Mouse (Mus musculus): ENCODE measurements at regions not wholly inside any gene's neighbourhood (a gene's known extent, or its start where the extent isn't known, plus 50 kb on each side); places are given as distances from the start of the nearest gene placed in this dataset.

- H3K4me3 ChIP-seq (ENCODE audit: insufficient read depth, low read depth, low read length): no peak overlapping the region
- TF ChIP-seq CTCF (IDR thresholded peaks at IDR 0.05; ENCODE audit: insufficient read depth, low read depth, low read length) (no peak), POLR2A (IDR thresholded peaks at IDR 0.05; ENCODE audit: insufficient read depth, low read depth, low read length) (no peak)
- 82% methylated on average over 7 of the region's 7 CpGs for WGBS
- no peaks in the 10 kb centered on the region for H3K4me1 ChIP-seq (ENCODE audit: control insufficient read depth, insufficient read depth, low read length)
- no peak overlapping the region for H3K27ac ChIP-seq (ENCODE audit: insufficient read depth, low read depth, low read length)
These were observed 193.2 kb downstream of the Actr3 start for GRCm38 (mm10) chr1:125242345-125242744.

- TF ChIP-seq CTCF (IDR thresholded peaks at IDR 0.05; ENCODE audit: insufficient read depth, low read depth, low read length) (no peak), POLR2A (IDR thresholded peaks at IDR 0.05; ENCODE audit: insufficient read depth, low read depth, low read length) (no peak)
- WGBS: 93% methylated on average over 1 of the region's 1 CpGs
- no peak overlapping the region for H3K27ac ChIP-seq (ENCODE audit: insufficient read depth, low read depth, low read length)
- H3K4me3 ChIP-seq (ENCODE audit: insufficient read depth, low read depth, low read length): no peak overlapping the region
- no peaks in the 10 kb centered on the region for H3K4me1 ChIP-seq (ENCODE audit: control insufficient read depth, insufficient read depth, low read length)
These were observed 193.8 kb downstream of the Actr3 start for GRCm38 (mm10) chr1:125241717-125242116.

- Histone ChIP-seq H3K4me1 (ENCODE audit: control insufficient read depth, insufficient read depth, low read length) (no peaks in the 10 kb centered on the region), H3K27ac (ENCODE audit: insufficient read depth, low read depth, low read length) (no peak overlapping the region), H3K4me3 (ENCODE audit: insufficient read depth, low read depth, low read length) (no peak overlapping the region)
- no peak for TF ChIP-seq CTCF (IDR thresholded peaks at IDR 0.05; ENCODE audit: insufficient read depth, low read depth, low read length)
- no peak for TF ChIP-seq POLR2A (IDR thresholded peaks at IDR 0.05; ENCODE audit: insufficient read depth, low read depth, low read length)
- 86% methylated on average over 3 of the region's 3 CpGs for WGBS
These were observed 197.9 kb downstream of the Actr3 start for GRCm38 (mm10) chr1:125237595-125237988.

GRCm38 (mm10) chr1:125236948-125237594 lies 198.5 kb downstream of the Actr3 start:
- 84% methylated on average over 10 of the region's 10 CpGs for WGBS
- H3K4me1 ChIP-seq (ENCODE audit: control insufficient read depth, insufficient read depth, low read length): no peaks in the 10 kb centered on the region
- no peak overlapping the region for H3K27ac ChIP-seq (ENCODE audit: insufficient read depth, low read depth, low read length)
- H3K4me3 ChIP-seq (ENCODE audit: insufficient read depth, low read depth, low read length): no peak overlapping the region
- TF ChIP-seq POLR2A (IDR thresholded peaks at IDR 0.05; ENCODE audit: insufficient read depth, low read depth, low read length): no peak
- TF ChIP-seq CTCF (IDR thresholded peaks at IDR 0.05; ENCODE audit: insufficient read depth, low read depth, low read length): no peak

GRCm38 (mm10) chr1:125234747-125235146 lies 200.8 kb downstream of the Actr3 start:
- no peaks in the 10 kb centered on the region for H3K4me1 ChIP-seq (ENCODE audit: control insufficient read depth, insufficient read depth, low read length)
- TF ChIP-seq POLR2A (IDR thresholded peaks at IDR 0.05; ENCODE audit: insufficient read depth, low read depth, low read length) (no peak), CTCF (IDR thresholded peaks at IDR 0.05; ENCODE audit: insufficient read depth, low read depth, low read length) (no peak)
- no peak overlapping the region for H3K4me3 ChIP-seq (ENCODE audit: insufficient read depth, low read depth, low read length)
- H3K27ac ChIP-seq (ENCODE audit: insufficient read depth, low read depth, low read length): no peak overlapping the region
- 79% methylated on average over 2 of the region's 2 CpGs for WGBS

- Histone ChIP-seq H3K4me1 (ENCODE audit: control insufficient read depth, insufficient read depth, low read length) (no peaks in the 10 kb centered on the region), H3K27ac (ENCODE audit: insufficient read depth, low read depth, low read length) (no peak overlapping the region), H3K4me3 (ENCODE audit: insufficient read depth, low read depth, low read length) (no peak overlapping the region)
- 71% methylated on average over 10 of the region's 10 CpGs for WGBS
- TF ChIP-seq POLR2A (IDR thresholded peaks at IDR 0.05; ENCODE audit: insufficient read depth, low read depth, low read length): no peak
- TF ChIP-seq CTCF (IDR thresholded peaks at IDR 0.05; ENCODE audit: insufficient read depth, low read depth, low read length): no peak
These were observed 212.2 kb downstream of the Actr3 start for GRCm38 (mm10) chr1:125223370-125223769.

GRCm38 (mm10) chr1:125216192-125216591 lies 219.3 kb downstream of the Actr3 start:
- WGBS: 69% methylated on average over 6 of the region's 6 CpGs
- Histone ChIP-seq H3K4me3 (ENCODE audit: insufficient read depth, low read depth, low read length) (no peak overlapping the region), H3K4me1 (ENCODE audit: control insufficient read depth, insufficient read depth, low read length) (no peaks in the 10 kb centered on the region), H3K27ac (ENCODE audit: insufficient read depth, low read depth, low read length) (no peak overlapping the region)
- TF ChIP-seq CTCF (IDR thresholded peaks at IDR 0.05; ENCODE audit: insufficient read depth, low read depth, low read length) (no peak), POLR2A (IDR thresholded peaks at IDR 0.05; ENCODE audit: insufficient read depth, low read depth, low read length) (no peak)

- Histone ChIP-seq H3K4me3 (ENCODE audit: insufficient read depth, low read depth, low read length) (no peak overlapping the region), H3K4me1 (ENCODE audit: control insufficient read depth, insufficient read depth, low read length) (no peaks in the 10 kb centered on the region), H3K27ac (ENCODE audit: insufficient read depth, low read depth, low read length) (no peak overlapping the region)
- WGBS: 58% methylated on average over 1 of the region's 1 CpGs
- no peak for TF ChIP-seq POLR2A (IDR thresholded peaks at IDR 0.05; ENCODE audit: insufficient read depth, low read depth, low read length)
- TF ChIP-seq CTCF (IDR thresholded peaks at IDR 0.05; ENCODE audit: insufficient read depth, low read depth, low read length): no peak
These were observed 248.4 kb downstream of the Actr3 start for GRCm38 (mm10) chr1:125187091-125187490.

GRCm38 (mm10) chr1:125176124-125176937 lies 259.2 kb downstream of the Actr3 start:
- Histone ChIP-seq H3K4me3 (ENCODE audit: insufficient read depth, low read depth, low read length) (no peak overlapping the region), H3K27ac (ENCODE audit: insufficient read depth, low read depth, low read length) (no peak overlapping the region), H3K4me1 (ENCODE audit: control insufficient read depth, insufficient read depth, low read length) (no peaks in the 10 kb centered on the region)
- TF ChIP-seq POLR2A (IDR thresholded peaks at IDR 0.05; ENCODE audit: insufficient read depth, low read depth, low read length): no peak
- no peak for TF ChIP-seq CTCF (IDR thresholded peaks at IDR 0.05; ENCODE audit: insufficient read depth, low read depth, low read length)
- 92% methylated on average over 15 of the region's 15 CpGs for WGBS

Data from olfactory bulb, adult 2 months (tissue).